Mouse (Mus musculus) adipocyte (in vitro differentiated cells): ENCODE data around the gene Hoxd4.

Experiments used
- DNase-seq: peaks from one replicate; pipeline ENCODE4 v3.0.0-alpha.2; 2016; ENCODE audit warnings: low spot score

Hoxd4 gene

DNA sequence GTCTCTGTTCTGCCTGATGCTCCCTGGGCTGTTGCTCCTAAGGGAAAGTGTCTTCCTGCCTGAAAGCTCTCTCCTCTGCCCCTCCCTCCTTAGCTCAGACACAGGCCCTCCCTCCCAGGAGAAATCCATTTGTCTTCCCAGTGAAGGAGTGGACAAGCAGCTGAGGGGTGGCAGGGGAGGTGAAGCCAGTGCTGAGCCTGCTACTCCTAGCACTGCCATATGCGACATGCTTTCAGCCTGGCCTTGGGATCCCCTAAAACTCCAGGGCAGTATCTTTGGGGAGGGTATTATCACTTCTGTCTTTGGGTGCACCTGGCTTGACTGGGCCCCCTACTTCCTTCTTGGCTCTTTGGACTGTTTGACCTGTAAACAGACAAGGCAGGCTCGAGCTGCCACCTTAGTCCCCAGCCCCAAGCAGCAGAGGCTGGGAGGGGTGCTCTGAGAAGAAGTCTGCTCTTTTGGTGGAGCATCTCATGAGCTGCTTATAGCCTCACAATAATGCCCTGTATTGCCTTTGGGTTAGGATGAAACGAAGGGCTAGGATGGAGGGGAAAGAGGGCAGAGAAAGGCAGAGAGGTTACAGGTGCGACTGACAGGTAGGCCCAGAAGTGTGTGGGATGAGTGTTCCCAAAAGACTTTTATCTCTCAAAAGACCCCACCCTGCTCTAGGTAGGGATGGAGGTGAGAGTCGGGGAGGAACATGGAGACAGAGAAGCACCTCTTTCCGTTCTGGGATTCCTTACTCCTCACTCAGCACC lies 34.0 kb downstream of the Hoxd4 start:
- DNase-seq, result no peak

DNA sequence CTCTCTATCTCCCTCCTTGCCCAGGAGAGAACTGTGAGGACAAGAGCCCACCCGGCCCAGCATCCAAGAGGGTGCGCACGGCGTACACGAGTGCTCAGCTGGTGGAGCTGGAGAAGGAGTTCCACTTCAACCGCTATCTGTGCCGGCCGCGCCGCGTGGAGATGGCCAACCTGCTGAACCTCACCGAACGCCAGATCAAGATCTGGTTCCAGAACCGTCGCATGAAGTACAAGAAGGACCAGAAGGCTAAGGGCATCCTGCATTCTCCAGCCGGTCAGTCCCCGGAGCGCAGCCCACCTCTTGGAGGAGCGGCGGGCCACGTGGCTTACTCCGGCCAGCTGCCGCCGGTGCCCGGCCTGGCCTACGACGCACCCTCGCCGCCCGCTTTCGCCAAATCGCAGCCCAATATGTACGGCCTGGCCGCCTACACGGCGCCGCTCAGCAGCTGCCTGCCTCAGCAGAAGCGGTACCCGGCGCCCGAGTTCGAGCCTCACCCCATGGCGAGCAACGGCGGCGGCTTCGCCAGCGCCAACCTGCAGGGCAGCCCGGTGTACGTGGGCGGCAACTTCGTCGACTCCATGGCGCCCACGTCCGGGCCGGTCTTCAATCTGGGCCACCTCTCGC lies 34.7 kb downstream of the Hoxd4 start:
- DNase-seq, result no peak

DNA sequence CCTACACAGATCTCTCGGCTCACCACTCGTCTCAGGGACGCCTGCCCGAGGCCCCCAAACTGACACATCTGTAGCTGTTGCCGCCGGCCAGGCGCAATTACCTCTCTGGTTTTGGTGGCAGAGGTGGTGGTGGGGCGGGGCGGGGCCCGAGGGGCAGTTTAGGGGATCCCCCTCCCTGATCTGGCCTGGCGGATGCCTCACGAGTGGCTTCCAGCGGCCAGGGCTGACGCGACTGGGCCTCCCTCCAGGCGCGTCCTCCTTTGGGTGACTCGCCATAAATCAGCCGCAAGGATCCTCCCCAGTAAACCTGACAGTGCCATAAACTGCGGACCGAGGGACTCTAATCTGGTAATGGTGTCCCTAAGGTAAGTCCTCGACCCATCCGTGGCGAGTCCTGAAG lies 35.3 kb downstream of the Hoxd4 start:
- no peak for DNase-seq

DNA sequence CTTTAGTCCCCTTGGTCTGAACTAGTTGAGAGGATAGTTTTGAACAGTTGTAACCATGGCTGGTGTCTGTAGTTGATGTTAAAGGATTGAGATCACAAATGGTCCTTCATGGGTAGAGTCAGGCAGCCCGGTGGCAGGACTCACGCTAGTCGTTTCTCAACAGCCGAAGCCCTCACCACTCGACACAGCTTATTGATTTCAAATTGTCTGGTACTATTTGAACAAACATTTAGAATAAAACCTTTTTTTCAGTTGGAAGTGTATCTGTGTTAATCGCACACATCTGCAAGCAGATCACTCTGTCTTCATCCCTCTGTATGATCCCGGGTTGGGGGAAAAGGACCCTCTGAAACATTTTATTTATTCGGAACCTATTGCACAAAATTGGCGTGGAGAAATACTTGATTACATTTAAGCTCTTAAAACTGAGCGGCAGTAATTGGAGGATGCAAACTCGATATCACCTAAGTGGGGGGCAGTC lies 36.0 kb downstream of the Hoxd4 start:
- no peak for DNase-seq

DNA sequence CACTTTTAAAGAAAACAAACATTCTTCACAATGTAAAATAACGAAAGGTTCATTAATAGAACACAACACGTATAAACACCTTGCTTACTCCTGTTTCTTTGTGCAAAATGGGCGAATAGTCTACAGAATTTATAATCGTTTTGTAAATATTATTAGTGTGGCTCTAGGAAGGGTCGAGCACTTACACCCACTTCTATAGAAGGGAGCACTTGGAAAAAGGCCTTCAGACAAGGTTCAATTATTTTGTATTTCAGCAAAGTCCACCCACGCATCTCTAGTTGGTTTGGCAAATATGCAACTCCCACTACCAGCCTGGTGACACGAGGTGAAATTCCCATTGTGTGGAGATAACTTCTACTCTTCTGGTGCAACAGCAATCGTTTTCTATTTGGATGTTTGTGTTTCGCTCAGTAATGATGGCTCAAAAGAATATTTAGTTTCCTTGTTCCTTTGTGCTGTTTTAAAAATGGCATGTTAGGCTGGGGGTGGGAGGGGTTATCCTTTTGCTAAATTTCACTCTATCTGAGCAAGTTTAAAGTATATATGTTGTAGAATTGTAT lies 36.8 kb downstream of the Hoxd4 start:
- DNase-seq, result no peak

DNA sequence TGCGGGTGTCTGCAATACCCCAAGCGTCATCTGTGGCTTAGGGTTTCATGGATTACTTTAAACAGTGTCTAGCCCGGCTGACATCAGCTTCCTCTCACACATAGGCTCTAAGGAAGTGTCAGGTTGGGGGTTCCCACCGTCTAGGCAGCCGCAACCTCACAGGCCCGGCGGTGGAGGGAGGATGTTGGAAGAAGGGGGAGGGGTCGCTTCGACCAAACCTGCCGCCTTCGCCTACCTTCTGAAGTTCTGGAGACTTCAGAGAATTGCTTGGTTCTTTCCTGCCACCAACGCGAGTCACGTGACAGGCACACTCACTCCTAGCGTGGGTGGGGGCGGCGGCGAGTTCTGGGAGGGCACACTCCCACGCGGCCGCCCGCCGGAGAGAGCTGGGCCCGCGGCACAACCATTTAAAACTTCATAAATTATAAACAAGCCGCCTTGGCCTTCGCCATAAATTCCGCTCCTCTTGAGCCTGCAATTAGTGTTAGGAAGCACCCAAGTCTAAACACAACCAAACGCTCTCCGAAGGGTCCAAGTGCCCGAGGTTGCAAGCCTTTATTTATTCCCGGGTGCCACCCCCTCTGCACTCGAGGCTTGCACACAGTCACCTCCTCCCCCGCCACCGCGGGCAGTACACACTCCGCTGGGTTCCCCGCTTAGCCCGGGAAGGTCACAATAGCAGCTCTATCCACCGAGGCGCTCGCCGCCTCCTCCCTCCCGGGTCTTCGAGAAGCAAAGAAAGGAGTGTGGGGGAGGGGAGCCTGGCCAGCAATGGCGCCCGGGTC lies 37.8 kb downstream of the Hoxd4 start:
- no peak for DNase-seq

DNA sequence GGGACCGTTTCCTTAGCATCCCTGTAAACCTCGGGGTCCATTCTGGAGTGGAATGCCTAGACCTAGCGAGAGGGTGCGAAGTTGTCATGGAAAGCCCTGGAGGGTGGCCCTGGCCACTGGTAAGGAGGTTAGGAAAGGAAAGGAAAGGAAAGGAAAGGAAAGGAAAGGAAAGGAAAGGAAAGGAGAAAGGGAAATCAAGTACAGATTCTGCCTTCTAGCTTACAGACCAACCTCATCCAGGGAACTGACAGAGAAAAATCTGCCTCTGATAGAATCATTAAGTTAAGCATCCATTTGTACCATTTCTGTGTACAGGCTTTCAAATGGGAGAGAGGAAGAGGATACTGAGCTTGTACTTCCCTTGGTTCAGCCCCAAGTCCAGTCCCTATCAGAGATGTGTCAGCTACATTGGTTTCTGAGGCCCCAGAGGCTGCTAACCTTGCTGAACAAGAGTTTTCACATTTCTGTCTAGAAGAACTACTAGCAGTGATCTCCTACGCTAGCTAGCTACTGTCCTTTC lies 39.1 kb downstream of the Hoxd4 start:
- no peak for DNase-seq

DNA sequence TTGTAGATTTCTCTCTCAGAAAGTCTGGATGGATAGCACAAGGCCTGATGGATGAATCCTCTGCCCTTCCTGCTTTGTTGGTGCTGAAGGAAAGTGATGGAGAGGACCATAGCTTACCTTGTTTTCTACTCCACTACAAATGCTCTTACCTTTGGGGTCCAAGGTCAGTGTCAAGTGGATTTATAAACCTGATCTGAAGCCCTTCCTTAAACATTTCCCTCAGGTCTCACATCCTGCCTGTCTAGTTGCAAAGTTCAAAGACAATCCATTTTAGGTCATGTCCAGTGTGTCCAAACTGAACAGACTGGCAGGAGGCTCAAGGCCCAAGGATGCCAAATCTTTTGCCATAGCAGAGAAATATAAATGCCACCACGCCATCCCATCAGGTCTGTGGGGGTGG lies 40.1 kb downstream of the Hoxd4 start:
- DNase-seq, result no peak

DNA sequence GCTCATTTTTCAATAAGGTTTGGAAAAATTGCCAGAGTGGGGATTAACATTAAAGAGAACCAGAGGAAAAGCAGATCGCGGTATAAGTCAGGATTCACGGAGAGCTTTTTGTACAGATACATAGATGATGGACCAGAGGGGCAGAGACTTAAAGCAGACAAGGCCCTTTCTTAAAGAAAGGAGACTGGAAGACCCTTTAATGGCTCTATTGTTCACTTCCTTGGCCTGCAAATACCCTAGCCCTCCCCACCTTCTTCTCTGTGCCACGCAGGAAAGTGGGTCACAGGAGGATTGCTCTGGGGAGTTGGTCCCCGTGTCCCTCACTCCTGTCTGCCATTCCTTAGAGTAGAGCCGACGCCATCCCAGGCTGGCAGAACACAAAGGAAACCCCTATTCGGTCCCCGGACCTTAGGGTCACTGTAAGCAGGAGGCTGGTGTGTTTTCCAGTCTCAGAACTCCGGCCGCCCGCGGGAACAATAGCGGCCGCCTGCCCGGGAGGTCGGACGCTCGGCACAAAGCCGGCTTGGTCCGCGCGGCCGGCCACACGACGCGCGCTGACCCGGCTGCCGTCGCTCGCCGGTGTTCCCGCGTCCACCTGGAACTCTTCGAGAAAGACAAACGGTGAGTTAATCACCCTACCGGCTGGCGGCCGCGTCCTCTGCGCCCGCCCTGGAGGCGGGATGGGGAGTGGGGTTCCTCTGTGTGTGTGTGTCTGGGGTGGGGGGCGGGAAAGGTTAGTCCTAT lies 40.9 kb downstream of the Hoxd4 start:
- DNase-seq, result no peak

DNA sequence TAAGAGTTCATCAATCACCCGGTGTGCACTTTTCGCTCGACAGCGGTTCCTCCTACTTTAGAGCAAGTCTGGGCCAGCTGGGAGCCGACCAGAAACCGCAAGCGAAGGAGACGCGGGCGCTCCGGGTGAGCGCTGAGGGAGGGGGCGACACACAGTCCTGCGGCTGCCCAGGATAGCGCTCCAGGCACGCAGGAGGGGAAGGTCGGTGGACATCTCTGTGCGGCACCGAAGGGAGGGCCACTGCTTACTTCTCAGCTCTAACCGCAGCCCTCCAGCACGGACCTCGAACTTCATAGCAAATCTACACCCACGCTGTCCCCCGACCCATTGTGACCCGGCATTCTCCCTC lies 41.4 kb downstream of the Hoxd4 start:
- no peak for DNase-seq

DNA sequence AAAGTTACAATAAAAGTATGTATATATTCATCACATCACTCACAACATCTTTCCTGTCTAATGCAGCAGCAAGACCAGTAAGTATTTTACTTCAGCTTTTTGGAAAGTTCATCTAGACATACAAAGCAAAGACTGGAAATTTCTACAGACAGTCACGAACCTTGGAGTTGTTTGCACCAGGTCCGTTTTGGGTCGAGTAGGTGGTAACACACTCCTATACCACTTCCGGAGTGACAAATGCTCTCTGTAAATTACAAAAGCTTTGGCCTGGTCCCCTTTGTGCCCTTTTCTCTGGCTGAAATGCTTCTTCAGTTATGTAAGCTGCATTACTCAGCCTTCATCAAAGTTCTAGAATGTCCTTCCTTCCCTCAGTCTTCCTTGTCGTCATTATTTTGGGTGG lies 42.0 kb downstream of the Hoxd4 start:
- peak; percentile 59 for DNase-seq

DNA sequence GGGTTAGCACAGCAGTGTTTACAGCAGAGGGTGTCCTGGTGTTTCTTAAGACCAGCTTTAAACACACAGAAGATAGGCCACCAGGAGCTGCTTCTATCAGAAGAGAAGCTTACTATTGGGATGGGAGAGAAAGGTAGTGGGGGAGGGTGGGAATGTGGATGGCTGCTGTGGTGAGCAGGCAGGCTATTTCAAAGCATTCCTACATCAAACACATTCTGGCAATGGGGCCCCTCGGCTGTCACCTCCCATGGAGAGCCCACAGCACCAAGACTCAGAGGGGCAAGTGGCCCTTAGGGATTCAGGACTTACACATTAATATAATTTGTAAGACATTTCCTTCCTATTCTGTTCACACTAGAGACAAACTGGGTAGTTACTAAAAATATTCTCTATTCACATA lies 48.4 kb downstream of the Hoxd4 start:
- no peak for DNase-seq

DNA sequence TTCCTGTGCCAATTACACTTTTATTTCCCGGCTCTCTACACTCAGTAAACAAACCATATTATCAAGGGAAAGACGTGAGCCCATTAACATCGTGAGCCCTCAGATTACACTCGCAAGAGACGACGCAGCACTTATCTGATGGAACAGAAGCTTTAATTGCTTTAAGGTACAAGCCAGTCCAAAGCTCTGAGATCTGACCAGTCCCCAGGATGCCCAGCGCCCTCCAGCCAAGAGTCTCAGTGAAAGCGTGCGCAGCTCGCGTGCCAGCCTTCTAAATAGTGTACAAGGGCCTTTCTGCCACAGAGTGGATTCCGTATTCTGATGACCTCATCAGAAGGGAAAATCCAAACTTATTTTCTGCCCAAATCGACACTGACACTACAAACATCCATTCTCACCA lies 50.2 kb downstream of the Hoxd4 start:
- no peak for DNase-seq

DNA sequence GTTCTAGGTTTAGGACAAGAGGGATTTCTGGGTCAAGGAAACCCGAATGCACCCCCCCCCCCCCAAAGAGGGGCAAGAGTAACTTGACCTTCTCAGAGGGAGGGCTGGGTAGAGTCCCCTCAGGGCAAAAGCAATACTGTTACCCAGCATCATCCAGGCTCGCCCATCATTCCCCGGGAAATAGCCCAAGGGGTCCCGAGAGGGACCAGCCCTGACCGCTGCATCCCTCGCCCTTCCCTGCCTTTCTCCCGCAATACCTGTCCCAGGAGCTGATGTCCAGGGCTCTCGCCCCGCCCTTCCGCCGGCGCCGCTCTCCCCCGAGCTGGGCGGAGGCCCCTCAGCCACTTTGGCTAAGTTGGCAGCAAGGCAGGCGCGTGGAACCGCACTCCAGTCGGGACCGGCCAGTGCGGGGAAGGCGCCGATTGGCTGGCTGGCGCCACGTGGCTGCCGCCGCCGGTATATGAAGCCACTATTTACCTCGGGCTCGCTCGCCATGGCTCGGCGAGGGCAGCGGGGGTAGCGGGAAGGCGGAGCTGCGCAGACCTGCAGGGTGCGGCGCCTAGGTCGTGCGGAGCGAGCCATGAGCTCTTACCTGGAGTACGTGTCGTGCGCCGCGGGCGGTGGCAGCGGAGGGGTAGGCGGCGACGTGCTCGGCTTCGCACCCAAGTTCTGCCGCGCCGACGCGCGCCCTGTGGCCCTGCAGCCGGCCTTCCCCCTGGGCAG lies 51.0 kb downstream of the Hoxd4 start, which contains the start of gene Hoxd1:
Gene Hoxd1, plus strand, starts transcription at position 459 of the 723 bp plus-strand sequence.
- no peak for DNase-seq

DNA sequence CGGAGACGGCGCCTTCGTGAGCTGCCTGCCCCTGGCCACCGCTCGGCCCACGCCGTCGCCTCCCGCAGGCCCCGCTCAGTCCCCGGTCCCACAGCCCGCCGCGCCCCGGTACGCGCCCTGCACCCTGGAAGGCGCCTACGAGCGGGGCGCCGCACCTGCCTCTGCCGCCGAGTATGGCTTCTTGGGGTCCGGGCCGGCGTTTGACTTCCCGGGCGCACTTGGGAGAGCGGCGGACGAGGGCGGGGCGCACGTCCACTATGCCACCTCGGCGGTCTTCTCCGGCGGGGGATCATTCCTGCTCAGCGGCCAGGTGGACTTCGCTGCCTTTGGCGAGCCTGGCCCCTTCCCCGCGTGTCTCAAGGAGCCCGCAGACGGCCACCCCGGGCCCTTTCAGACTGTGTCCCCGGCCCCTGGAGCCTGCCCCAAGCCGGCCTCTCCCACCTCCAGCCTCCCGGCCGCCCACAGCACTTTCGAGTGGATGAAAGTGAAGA lies 51.6 kb downstream of the Hoxd4 start:
- no peak for DNase-seq

DNA sequence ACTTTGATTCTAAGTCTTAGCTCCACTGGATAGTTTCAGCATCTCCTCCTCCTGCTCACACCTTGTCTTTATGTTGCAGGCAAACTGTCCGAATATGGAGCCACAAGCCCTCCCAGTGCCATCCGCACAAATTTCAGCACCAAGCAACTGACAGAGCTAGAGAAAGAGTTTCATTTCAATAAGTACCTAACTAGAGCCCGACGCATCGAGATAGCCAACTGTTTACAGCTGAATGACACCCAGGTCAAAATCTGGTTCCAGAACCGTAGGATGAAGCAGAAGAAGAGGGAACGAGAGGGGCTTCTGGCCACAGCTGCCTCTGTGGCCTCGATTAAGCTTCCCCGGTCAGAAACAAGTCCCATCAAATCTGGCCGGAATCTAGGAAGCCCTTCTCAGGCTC lies 52.2 kb downstream of the Hoxd4 start:
- DNase-seq, result no peak

DNA sequence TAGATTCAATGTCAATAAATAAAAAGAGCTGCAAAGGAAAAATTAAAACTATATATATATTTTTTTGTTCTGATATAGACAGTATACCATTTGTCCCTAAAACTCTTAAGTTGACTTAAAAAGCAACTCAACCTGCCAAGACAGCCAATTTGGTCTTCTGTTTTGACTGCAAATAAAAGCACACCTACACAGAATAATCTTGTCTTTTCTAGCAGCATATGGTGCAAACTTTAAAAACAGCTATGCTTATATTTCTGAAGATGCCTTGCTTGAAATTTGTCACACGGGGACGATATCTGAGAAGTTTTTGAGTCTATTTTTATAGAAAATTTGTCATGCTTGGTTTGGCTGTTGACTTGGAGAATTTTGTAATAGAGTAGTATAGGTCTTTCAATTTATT lies 62.6 kb downstream of the Hoxd4 start:
- no peak for DNase-seq

DNA sequence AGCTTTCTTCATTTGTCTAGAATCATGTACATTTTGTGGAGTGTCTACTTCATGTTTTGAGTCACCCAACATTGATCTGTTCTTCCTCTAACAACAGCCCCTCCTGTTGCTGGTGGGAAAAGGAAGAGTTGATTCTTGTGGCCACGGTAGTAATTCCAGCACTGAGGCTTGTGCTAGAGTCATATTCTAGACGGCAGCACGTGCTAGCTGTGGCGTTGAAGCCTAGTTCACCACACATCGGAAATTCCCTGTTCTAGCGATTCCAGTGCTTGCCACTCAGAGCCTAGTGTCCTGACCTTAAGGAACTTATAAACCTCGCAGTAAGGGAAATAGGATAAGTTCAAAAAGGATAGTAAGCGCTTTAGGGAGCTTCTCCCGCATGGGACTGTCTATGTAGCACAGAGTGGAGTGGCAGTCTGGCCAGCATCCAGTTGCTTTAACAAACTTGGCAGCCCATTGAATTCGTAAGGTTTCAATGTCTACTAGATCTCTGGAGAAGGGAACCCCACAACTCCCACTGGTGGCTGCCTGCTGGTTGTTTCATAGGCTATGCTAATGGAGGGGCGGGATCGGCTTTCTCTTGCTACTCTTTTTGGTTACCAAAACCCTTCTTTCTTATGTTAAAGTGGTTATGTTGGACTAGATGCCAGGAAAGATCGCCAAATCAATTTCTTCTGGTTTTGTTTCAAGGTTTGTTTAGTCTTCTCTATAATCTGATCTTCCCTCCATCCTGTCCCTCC lies 66.0 kb downstream of the Hoxd4 start:
- DNase-seq, result peak; percentile 63
